Mouse (Mus musculus): ENCODE measurements around the gene 6030458C11Rik. TPM values are rescaled to one million over a fixed set of nuclear protein-coding genes. Genes with fewer than 3 reads are reported as not detected.

The 6030458C11Rik gene
- polyA plus RNA-seq, 1 experiment from 2014 or later: 29.6 TPM

DNA sequence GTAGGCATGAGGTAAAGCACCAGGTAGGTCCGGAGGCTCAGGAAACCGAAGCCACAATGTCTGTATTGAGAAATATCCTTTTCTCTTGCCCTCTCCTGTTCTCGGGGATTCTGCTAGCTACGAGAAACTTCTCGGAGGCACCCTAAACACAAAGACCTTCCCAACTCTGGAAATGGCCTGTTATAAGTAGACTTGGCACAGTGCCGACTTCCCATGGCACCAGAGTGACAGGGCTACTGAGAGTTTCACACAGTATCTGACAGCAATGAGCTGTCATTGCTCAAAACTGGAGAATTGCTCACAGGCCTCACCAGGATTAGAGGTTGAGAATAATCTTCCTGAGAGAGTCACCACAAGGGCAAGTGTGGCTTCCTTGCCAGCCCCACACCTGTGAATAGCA, 63.7 kb downstream of the 6030458C11Rik start:
- DNase-seq (ENCODE audit: low spot score): no peak

- no peak for DNase-seq (ENCODE audit: low spot score)
Observed at GRCm38 (mm10) chr15:12758461-12758860, 66.0 kb downstream of the 6030458C11Rik start.

Small RNAs within 50 kb of the gene (microRNA-seq; reads per million reads assigned to microRNA genes)
- gene Gm47288 (ENCODE audit: borderline number of aligned reads): not detected

Other genes starting within 250 kb of the 6030458C11Rik start
- 5.2 and 6.3 TPM in 2 replicates for gene Pdzd2, start 84.7 kb downstream of the 6030458C11Rik start, polyA plus RNA-seq (2015; fragmentation: Nextera tagmentation; extraction: Ambion mirVana)
- 15.4 and 18.8 TPM in 2 replicates for gene Drosha, start 166 bp upstream of the 6030458C11Rik start, polyA plus RNA-seq (2015; fragmentation: Nextera tagmentation; extraction: Ambion mirVana)

All from thymus, postnatal 0 days (tissue).